Mouse (Mus musculus): ENCODE results near the gene Gamt.
A peak's percentile ranks its signal among the peaks of the same experiment; 100 is the strongest.

DNA sequence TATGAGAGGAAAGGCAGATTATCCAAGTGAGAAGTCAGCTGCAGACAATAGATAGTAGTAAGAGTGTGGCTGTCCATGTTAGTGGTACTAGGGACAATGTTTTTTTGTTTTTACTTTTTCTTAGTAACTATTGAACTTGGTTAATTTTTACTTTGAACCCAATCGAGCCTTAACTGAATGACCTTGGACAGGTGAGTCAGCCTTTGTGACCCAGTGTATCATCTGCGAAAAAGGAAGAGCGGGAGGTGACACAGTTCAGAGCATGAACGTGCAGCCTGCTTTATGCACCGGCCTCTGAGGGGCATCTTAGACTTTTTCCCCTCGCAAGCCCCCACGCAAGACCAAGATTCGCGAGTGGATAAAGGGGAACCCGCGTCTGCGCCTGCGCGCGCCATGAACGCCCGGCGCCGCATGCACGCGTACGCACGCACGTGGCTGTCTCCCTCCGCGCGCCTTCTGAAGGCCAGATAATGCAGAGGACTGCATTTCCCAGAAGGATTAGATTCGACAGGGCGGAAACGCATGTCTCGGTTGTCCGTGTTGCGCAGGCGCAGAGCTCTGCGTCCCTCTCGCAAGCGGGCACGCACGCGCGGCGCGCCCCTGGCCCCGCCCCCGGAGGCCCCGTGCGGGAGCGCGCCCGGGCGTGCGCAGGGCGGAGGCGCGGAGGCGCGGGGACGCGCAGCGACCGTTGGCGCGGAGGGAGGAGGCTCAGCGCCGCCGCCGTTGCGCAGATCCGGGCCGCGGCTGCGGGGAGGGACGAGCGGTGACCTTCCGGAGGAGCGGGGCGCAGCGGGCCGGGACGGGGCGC, 3.7 kb upstream of the Gamt start:
- TF ChIP-seq CTCF (IDR thresholded peaks at IDR 0.05; ENCODE audit: extremely low read depth, insufficient read depth, insufficient read length, insufficient replicate concordance) = no peak
- TF ChIP-seq POLR2A (IDR thresholded peaks at IDR 0.05; ENCODE audit: low read depth, low read length) = peak; percentile 75

Measured in spleen, adult 2 months (tissue).